Mouse (Mus musculus): Measurements from ENCODE around the gene Hoxd9. TPM values are rescaled to one million over a fixed set of nuclear protein-coding genes. Genes with fewer than 3 reads are reported as not detected.
A peak's percentile ranks its signal among the peaks of the same experiment; 100 is the strongest.

The Hoxd9 gene
- polyA plus RNA-seq, 1 experiment from 2014 or later = 1.6 TPM

DNA sequence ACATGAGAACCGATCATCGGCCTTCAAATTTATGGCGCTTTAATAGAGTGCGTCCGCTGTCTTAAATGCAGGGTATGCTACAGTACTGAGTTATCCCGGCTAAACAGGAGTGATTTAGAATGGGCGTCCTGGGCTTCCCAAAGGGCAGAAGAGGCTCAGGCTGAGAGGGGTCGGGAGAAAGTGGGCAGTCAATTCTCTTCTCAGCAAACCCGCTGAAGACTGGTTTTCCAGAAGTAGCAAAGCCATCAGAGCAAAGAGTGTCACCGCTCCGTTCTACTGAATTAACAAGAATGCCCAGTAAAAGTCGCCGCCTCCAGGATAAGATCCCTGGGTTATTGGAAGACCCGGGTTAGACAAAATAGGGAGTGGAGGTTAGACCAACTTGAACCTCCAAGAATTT, 42.3 kb downstream of the Hoxd9 start:
- H3K27me3 ChIP-seq (replicated peaks; ENCODE audit: control insufficient read depth, insufficient read depth, low read length) = peaks cover 85% of the 10 kb centered on the region
- 20% methylated on average over 14 of the region's 14 CpGs for whole genome bisulfite sequencing

DNA sequence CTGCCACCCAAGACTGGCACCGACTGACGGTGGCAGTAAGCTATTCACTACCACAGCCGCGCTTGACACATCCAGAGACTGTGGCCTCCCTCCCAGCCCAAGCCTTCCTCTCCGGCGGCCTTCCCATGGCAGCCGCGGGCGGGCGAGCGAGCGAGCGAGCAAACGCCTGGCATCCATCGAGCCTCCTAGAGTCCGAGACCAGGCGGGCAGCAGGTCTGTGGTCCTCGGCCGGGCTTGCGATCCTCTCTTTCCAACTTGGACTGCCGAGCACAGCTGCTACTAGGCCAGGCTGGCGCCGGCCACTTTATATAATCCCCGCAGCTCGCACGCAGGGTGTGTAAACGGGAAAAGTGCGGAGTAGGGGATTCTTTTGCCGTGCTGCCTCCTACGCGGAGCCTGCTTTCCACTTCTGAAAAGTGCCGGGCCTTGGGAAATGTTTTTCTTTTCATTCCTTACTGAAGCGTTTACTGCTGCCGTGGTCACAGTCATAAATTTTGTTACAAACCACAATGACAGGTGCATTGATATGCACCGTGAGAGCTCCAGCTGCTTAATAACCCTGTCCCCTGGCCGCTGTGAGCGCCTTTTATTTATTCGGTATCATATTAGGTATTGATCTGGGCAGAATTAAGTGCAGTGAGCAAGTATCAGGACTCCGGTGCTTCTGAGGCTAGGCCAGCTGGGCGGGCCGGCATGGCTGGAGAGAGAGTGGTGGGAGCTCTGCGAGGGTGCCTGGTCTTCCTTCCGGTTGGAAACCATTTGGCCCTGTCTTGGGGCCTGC, 43.0 kb downstream of the Hoxd9 start:
- peaks cover 83% of the 10 kb centered on the region for H3K27me3 ChIP-seq (replicated peaks; ENCODE audit: control insufficient read depth, insufficient read depth, low read length)

More for the DNA sequence above, 42.3 kb downstream of the Hoxd9 start:
- no peak for ATAC-seq
- H3K9ac ChIP-seq (ENCODE audit: low read depth, low read length) = no peak overlapping the region
- H3K4me1 ChIP-seq (replicated peaks; ENCODE audit: control insufficient read depth, insufficient read depth, low read length) = no peaks in the 10 kb centered on the region
- H3K36me3 ChIP-seq (ENCODE audit: control insufficient read depth, insufficient read depth) = no peaks in the 10 kb centered on the region; the same call in 1 of the 2 replicates
- 0 out of 2 replicates have a peak overlapping the region, but pooled peaks have one; percentile 5 for H3K4me3 ChIP-seq (ENCODE audit: low read depth, low read length)
- no peak overlapping the region for H3K27ac ChIP-seq (ENCODE audit: low read depth, low read length)
- peak overlapping the region; percentile 56; the same call in 1 of the 2 replicates for H3K4me2 ChIP-seq (replicated peaks; ENCODE audit: low read depth)
- no peaks in the 10 kb centered on the region for H3K9me3 ChIP-seq (ENCODE audit: control insufficient read depth)
- TF ChIP-seq CTCF (IDR thresholded peaks at IDR 0.05; ENCODE audit: low read depth) = no peak

DNA sequence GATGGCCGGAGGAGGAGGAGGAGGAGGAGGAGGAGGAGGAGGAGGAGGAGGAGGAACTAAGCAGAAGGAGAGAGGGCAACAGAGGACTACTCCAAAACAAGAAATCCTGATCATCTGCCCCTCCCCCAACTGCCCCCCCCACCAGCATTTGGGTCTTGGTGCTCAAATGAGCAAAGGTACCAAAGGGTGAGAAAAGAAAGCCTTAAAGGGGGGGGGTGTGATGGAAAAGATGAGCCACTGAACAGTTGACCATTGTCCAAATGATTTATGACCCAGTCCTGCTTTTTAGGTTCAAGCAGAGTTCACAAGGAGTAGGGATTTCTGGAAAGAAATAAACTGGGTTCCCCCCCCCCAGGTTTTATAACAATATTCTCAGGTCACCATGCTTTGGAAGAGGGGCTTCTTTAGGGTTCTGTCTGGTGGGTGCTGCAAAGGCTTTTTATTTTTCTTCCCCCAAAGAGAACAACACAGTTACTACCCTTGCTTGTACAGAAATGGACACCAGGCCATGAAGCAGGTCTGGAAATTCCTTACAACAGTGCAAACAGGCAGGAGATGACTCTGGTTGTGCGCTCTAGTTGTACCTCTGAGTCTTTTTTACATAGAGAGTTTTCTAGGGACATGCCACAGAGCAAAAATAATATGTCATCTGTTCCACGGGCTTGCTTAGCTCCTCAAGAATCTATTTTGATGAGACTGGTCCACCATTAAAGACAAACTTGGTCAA, 43.9 kb downstream of the Hoxd9 start:
- WGBS = 50% methylated on average over 2 of the region's 3 CpGs
- peaks cover 83% of the 10 kb centered on the region for H3K27me3 ChIP-seq (replicated peaks; ENCODE audit: control insufficient read depth, insufficient read depth, low read length)
- ATAC-seq = no peak

More for the DNA sequence above, 43.0 kb downstream of the Hoxd9 start:
- no peaks in the 10 kb centered on the region for H3K4me1 ChIP-seq (replicated peaks; ENCODE audit: control insufficient read depth, insufficient read depth, low read length)
- WGBS = 11% methylated on average over 43 of the region's 43 CpGs
- H3K9ac ChIP-seq (ENCODE audit: low read depth, low read length) = no peak overlapping the region
- H3K4me2 ChIP-seq (replicated peaks; ENCODE audit: low read depth) = peak overlapping the region; percentile 56
- no peak for TF ChIP-seq CTCF (IDR thresholded peaks at IDR 0.05; ENCODE audit: low read depth)
- no peak overlapping the region for H3K27ac ChIP-seq (ENCODE audit: low read depth, low read length)
- H3K4me3 ChIP-seq (ENCODE audit: low read depth, low read length) = peak overlapping the region; percentile 22; the same call in 1 of the 2 replicates
- ATAC-seq = no peak
- H3K36me3 ChIP-seq (ENCODE audit: control insufficient read depth, insufficient read depth) = no peaks in the 10 kb centered on the region; the same call in 1 of the 2 replicates
- no peaks in the 10 kb centered on the region for H3K9me3 ChIP-seq (ENCODE audit: control insufficient read depth)

DNA sequence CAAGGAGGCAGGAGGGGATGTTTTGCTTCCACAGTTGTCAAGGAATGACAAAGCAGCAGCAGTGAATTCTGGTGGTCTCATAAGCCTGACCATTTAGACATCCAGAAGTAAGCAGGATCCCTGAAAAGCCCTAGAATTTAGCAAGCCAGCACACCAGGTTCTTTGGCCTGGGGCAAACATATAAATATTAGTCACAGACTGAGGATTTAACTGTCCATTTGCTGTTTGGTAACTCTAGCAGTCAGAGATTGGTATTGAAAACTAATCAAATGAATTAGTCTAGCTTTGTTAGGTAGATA, 44.4 kb downstream of the Hoxd9 start:
- no peak for ATAC-seq
- TF ChIP-seq CTCF (IDR thresholded peaks at IDR 0.05; ENCODE audit: low read depth) = no peak
- H3K9ac ChIP-seq (ENCODE audit: low read depth, low read length) = no peak overlapping the region
- no peak overlapping the region for H3K4me3 ChIP-seq (ENCODE audit: low read depth, low read length)
- no peaks in the 10 kb centered on the region for H3K4me1 ChIP-seq (replicated peaks; ENCODE audit: control insufficient read depth, insufficient read depth, low read length)
- no peak overlapping the region for H3K27ac ChIP-seq (ENCODE audit: low read depth, low read length)
- no peaks in the 10 kb centered on the region for H3K36me3 ChIP-seq (ENCODE audit: control insufficient read depth, insufficient read depth)
- H3K9me3 ChIP-seq (ENCODE audit: control insufficient read depth) = no peaks in the 10 kb centered on the region
- no peak overlapping the region for H3K4me2 ChIP-seq (replicated peaks; ENCODE audit: low read depth)
- peaks cover 83% of the 10 kb centered on the region for H3K27me3 ChIP-seq (replicated peaks; ENCODE audit: control insufficient read depth, insufficient read depth, low read length)

More for the DNA sequence above, 43.9 kb downstream of the Hoxd9 start:
- no peak overlapping the region for H3K4me2 ChIP-seq (replicated peaks; ENCODE audit: low read depth)
- H3K27ac ChIP-seq (ENCODE audit: low read depth, low read length) = no peak overlapping the region
- no peaks in the 10 kb centered on the region for H3K36me3 ChIP-seq (ENCODE audit: control insufficient read depth, insufficient read depth)
- no peaks in the 10 kb centered on the region for H3K4me1 ChIP-seq (replicated peaks; ENCODE audit: control insufficient read depth, insufficient read depth, low read length)
- no peak overlapping the region for H3K9ac ChIP-seq (ENCODE audit: low read depth, low read length)
- no peak overlapping the region for H3K4me3 ChIP-seq (ENCODE audit: low read depth, low read length)
- H3K9me3 ChIP-seq (ENCODE audit: control insufficient read depth) = no peaks in the 10 kb centered on the region
- no peak for TF ChIP-seq CTCF (IDR thresholded peaks at IDR 0.05; ENCODE audit: low read depth)

DNA sequence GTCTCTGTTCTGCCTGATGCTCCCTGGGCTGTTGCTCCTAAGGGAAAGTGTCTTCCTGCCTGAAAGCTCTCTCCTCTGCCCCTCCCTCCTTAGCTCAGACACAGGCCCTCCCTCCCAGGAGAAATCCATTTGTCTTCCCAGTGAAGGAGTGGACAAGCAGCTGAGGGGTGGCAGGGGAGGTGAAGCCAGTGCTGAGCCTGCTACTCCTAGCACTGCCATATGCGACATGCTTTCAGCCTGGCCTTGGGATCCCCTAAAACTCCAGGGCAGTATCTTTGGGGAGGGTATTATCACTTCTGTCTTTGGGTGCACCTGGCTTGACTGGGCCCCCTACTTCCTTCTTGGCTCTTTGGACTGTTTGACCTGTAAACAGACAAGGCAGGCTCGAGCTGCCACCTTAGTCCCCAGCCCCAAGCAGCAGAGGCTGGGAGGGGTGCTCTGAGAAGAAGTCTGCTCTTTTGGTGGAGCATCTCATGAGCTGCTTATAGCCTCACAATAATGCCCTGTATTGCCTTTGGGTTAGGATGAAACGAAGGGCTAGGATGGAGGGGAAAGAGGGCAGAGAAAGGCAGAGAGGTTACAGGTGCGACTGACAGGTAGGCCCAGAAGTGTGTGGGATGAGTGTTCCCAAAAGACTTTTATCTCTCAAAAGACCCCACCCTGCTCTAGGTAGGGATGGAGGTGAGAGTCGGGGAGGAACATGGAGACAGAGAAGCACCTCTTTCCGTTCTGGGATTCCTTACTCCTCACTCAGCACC, 48.2 kb downstream of the Hoxd9 start:
- 31% methylated on average over 6 of the region's 6 CpGs for WGBS
- Histone ChIP-seq H3K9ac (ENCODE audit: low read depth, low read length) (no peak overlapping the region), H3K4me1 (replicated peaks; ENCODE audit: control insufficient read depth, insufficient read depth, low read length) (no peaks in the 10 kb centered on the region), H3K9me3 (ENCODE audit: control insufficient read depth) (no peaks in the 10 kb centered on the region), H3K27ac (ENCODE audit: low read depth, low read length) (no peak overlapping the region), H3K4me3 (ENCODE audit: low read depth, low read length) (no peak overlapping the region), H3K4me2 (replicated peaks; ENCODE audit: low read depth) (no peak overlapping the region), H3K27me3 (replicated peaks; ENCODE audit: control insufficient read depth, insufficient read depth, low read length) (peaks cover 84% of the 10 kb centered on the region), H3K36me3 (ENCODE audit: control insufficient read depth, insufficient read depth) (no peaks in the 10 kb centered on the region)
- no peak for ATAC-seq
- no peak for TF ChIP-seq CTCF (IDR thresholded peaks at IDR 0.05; ENCODE audit: low read depth)
